Mouse (Mus musculus) bone marrow, adult 2 months (tissue): Measurements from ENCODE around the gene Fam155a. TPM values are rescaled to one million over a fixed set of nuclear protein-coding genes. Genes with fewer than 3 reads are reported as not detected.

Experiments
- H3K27ac ChIP-seq: fragments of 200-500 bp; 2 replicates; pipeline ENCODE4 v1.5.1; 2012; ENCODE audit warnings: low read depth, mild to moderate bottlenecking, control low read depth, inconsistent platforms, low read length; ENCODE audit not compliant: control insufficient read depth, poor library complexity, insufficient read depth
- H3K4me1 ChIP-seq: fragments of 200-500 bp; 2 replicates; pipeline ENCODE4 v1.6.1; 2011; ENCODE audit warnings: low read length; ENCODE audit not compliant: control insufficient read depth, insufficient read depth
- H3K4me3 ChIP-seq: fragments of 200-500 bp; replicated peaks from 2 replicates; pipeline ENCODE3; 2011; ENCODE audit warnings: mild to moderate bottlenecking, low read depth, low read length, control low read depth; ENCODE audit not compliant: control insufficient read depth
- CTCF ChIP-seq: fragments of 200-500 bp; IDR thresholded peaks from 2 replicates; pipeline ENCODE4 v1.5.1; 2011; ENCODE audit warnings: low read length, control low read depth; ENCODE audit not compliant: control insufficient read depth, insufficient read depth
- POLR2A ChIP-seq: fragments of 200-500 bp; IDR thresholded peaks from 2 replicates; pipeline ENCODE4 v1.6.1; 2011; ENCODE audit warnings: low read depth, mild to moderate bottlenecking, control low read depth, low read length, borderline replicate concordance; ENCODE audit not compliant: control insufficient read depth
- WGBS: fragments of 180-500 bp; shearing (Covaris S2); methylation state at CpG from one replicate; pipeline ENCODE4 v1.1.7; 2018; 5-methylcytosine and 5-hydroxymethylcytosine counted together
- polyA plus RNA-seq: library from polyadenylated mRNA; stranded (reverse); fragments of >200 nt; gene quantifications from 2 replicates; pipeline ENCODE4 v1.2.4, GENCODE M21; 2011; ENCODE audit warnings: low replicate concordance; ENCODE audit not compliant: missing spikeins, insufficient read depth, insufficient read length

Fam155a gene
- polyA plus RNA-seq, 1 experiment: not detected

- WGBS: 69% methylated on average over 5 of the region's 5 CpGs
- no peak for TF ChIP-seq POLR2A
- no peak overlapping the region for H3K27ac ChIP-seq
- no peaks in the 10 kb centered on the region for H3K4me1 ChIP-seq
- no peak overlapping the region for H3K4me3 ChIP-seq
Measured at GRCm38 (mm10) chr8:9635240-9635639, 135.7 kb downstream of the Fam155a start.

- 79% methylated on average over 6 of the region's 6 CpGs for WGBS
- H3K4me3 ChIP-seq: no peak overlapping the region
- no peaks in the 10 kb centered on the region for H3K4me1 ChIP-seq
- no peak for TF ChIP-seq CTCF
- TF ChIP-seq POLR2A: no peak
- no peak overlapping the region for H3K27ac ChIP-seq
Measured at GRCm38 (mm10) chr8:9607086-9607701, 163.8 kb downstream of the Fam155a start.

DNA sequence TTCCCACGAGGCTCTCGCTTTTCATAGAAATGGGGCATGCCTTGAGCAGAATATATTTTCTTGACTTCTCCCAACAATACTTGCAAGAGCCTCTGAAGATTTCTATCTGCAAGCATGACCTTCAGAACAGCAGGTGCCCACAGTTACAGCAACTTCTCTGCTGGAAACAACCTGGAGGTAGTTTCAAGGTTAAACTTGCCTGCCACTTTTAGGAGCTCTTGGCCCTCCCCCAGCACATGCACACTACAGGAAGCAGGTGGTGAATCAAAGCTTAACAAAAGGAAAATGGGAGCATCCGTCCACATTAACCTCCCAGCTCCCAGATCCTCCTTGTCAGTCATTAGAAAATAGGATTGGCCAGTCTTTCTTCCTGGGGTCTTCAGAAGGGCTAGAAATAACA is 175.0 kb downstream of the Fam155a start:
- H3K27ac ChIP-seq: no peak overlapping the region
- 52% methylated on average over 3 of the region's 3 CpGs for WGBS
- no peak overlapping the region for H3K4me3 ChIP-seq
- H3K4me1 ChIP-seq: no peaks in the 10 kb centered on the region
- TF ChIP-seq CTCF (no peak), POLR2A (no peak)

GRCm38 (mm10) chr8:9581836-9582235 is 189.1 kb downstream of the Fam155a start:
- no peaks in the 10 kb centered on the region for H3K4me1 ChIP-seq
- WGBS: 76% methylated on average over 6 of the region's 6 CpGs
- TF ChIP-seq POLR2A: no peak
- TF ChIP-seq CTCF: no peak
- no peak overlapping the region for H3K27ac ChIP-seq
- H3K4me3 ChIP-seq: no peak overlapping the region

DNA sequence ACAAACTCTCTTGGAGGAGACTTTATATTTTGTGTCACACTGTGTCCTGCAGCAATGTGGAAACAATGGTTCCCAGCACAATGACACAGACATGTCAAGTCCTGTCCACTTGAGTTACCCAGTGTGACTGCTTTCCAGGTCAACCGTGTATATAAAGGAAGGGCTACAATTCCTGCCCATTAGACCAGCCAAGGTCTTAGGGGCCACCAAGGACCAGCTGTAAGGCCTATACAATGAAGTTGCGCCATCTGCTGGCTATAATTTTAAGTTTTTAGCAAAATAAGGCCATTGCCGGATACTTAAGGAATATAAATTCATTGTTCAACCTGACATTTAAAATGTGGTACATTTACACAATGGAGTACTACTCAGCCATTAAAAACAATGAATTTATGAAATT is 190.8 kb downstream of the Fam155a start:
- WGBS: 17% methylated on average over 3 of the region's 3 CpGs
- Histone ChIP-seq H3K4me3 (no peak overlapping the region), H3K4me1 (no peaks in the 10 kb centered on the region), H3K27ac (no peak overlapping the region)
- TF ChIP-seq POLR2A (no peak), CTCF (no peak)

DNA sequence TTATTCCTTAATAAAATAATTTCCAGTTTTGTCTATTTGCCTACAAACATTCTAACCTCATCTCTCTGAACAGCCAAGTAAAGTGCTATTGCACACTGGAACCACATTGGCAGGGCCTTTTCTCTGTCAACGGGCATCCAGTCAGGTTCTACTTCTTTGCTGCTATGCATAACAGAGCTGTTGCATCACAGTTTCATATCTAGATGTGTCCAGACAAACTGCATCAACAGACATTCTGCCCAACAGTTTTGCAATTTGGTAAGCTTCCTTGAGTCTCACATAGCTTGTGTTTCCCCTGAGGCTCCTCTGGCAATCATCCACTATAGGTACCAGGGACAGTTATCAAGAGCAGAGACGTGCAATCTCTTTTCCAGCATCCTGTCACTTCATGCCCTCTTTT is 199.0 kb downstream of the Fam155a start:
- TF ChIP-seq POLR2A (no peak), CTCF (no peak)
- no peak overlapping the region for H3K27ac ChIP-seq
- H3K4me3 ChIP-seq: no peak overlapping the region
- no peaks in the 10 kb centered on the region for H3K4me1 ChIP-seq
- WGBS: 40% methylated on average over 2 of the region's 2 CpGs

DNA sequence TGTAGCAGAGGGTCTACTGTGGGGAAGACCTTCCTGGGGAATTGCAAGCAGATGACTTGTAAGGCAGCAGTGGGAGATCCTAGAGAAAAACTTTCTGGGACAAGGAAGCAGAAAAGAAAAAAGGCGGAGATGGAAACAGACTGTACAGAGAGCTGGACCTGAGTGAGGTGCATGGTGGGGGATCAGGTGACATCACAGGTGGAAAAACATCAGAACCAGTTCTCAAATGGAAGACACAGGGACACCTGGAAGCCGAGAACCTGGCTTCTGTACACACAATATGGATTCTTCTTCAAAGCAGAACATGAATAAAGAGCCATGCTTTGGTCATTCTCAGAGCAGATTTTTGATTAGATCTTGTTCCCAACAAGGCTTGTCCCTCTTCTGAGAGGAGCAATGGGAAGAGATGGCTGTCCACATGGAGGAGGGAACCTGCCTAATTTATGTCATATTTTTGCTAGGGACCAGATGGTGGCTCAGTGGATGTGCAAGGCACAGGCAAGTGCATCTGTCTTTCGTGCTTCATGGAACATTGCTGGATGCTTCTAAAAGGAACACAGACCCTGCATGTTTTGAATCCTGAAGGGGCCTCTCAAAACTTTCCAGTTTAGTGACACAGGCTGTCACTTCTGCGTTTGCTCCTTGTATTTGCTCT is 201.3 kb downstream of the Fam155a start:
- TF ChIP-seq CTCF (no peak), POLR2A (no peak)
- Histone ChIP-seq H3K4me3 (no peak overlapping the region), H3K4me1 (no peaks in the 10 kb centered on the region), H3K27ac (no peak overlapping the region)
- WGBS: 69% methylated on average over 4 of the region's 4 CpGs

DNA sequence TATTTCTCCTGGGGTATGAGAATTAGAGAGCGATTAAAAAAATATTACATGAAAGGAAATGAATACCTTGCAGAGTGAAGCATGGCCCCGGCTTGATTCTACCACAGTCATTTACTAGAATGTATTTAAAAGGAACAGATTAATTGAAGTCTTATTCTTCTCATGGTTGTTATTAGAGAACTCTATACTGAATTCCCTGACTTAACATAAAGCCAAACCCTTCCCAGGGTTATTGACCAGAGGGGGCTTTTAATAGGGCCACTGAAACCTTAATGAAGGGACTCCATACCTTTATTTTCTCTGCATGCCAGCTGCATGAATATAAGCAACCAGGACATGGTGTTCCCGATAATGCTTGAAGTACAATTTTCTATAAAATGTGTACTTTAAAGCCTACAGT is 221.8 kb downstream of the Fam155a start:
- Histone ChIP-seq H3K27ac (no peak overlapping the region), H3K4me3 (no peak overlapping the region), H3K4me1 (no peaks in the 10 kb centered on the region)
- WGBS: 87% methylated on average over 3 of the region's 3 CpGs
- TF ChIP-seq POLR2A (no peak), CTCF (no peak)
